Mouse (Mus musculus): Measurements from ENCODE around the gene Syt5. TPM values are rescaled to one million over a fixed set of nuclear protein-coding genes. Genes with fewer than 3 reads are reported as not detected.
"Not testable (repeated sequence)": the region's sequence is repeated elsewhere in the genome, so short reads cannot be mapped to it uniquely, and the experiment has no call there.

The Syt5 gene
- polyA plus RNA-seq, 1 experiment = 0.22 TPM

DNA sequence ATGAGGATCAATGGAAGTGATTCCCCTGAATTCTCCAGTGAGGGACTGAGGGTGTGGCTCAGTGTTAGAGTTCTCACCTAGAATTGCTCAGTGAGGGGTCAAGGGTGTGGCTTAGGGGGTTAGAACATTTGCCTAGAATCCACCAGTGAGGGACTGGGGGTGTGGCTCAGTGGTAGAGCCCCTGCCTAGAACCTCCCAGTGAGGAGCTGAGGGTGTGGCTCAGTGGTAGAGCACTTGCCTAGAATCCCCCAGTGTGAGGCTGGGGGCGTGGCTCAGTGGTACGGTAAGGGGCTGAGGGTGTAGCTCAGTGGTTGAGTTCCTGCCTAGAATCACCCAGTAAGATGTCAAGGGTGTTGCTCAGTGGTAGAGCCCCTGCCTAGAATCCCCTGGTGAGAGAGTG is 8.3 kb downstream of the Syt5 start:
- no peak overlapping the region for H3K4me3 ChIP-seq
- no peak overlapping the region for H3ac ChIP-seq (ENCODE audit: control insufficient read depth, insufficient read length)
- no peaks in the 10 kb centered on the region for H3K79me2 ChIP-seq (ENCODE audit: control insufficient read depth, insufficient read depth)
- no peak overlapping the region for H3K4me2 ChIP-seq (ENCODE audit: low read depth)
- H3K36me3 ChIP-seq (ENCODE audit: control insufficient read depth, insufficient read depth) = no peaks in the 10 kb centered on the region
- peaks cover 10% of the 10 kb centered on the region for H3K27me3 ChIP-seq (ENCODE audit: control insufficient read depth, insufficient read depth, insufficient read length)
- no peak for TF ChIP-seq TCF12 (IDR thresholded peaks at IDR 0.05; ENCODE audit: insufficient read depth, poor library complexity, severe bottlenecking)
- TF ChIP-seq MYOG (IDR thresholded peaks at IDR 0.05; ENCODE audit: control insufficient read depth in 1 of 3, insufficient read depth in 1 of 3, insufficient read length in 2 of 3, low read depth in 2 of 3) = no peak
- TF ChIP-seq CEBPB (IDR thresholded peaks at IDR 0.05; ENCODE audit: insufficient read depth, poor library complexity, severe bottlenecking) = no peak
- no peak for TF ChIP-seq REST (IDR thresholded peaks at IDR 0.05; ENCODE audit: insufficient read depth, insufficient read length)
- TF ChIP-seq POLR2AphosphoS2 (IDR thresholded peaks at IDR 0.05; ENCODE audit: insufficient read length, low read depth) = no peak
- TF ChIP-seq USF1 (IDR thresholded peaks at IDR 0.05; ENCODE audit: low read depth) = no peak
- no peak for TF ChIP-seq MAX (IDR thresholded peaks at IDR 0.05; ENCODE audit: low read depth)
- no peak for TF ChIP-seq TCF3 (IDR thresholded peaks at IDR 0.05; ENCODE audit: insufficient read length, low read depth)
- TF ChIP-seq E2F4 (IDR thresholded peaks at IDR 0.05; ENCODE audit: insufficient read depth) = no peak
- no peak for TF ChIP-seq MYOD1 (IDR thresholded peaks at IDR 0.05; ENCODE audit: control insufficient read depth in 1 of 3, insufficient read length in 2 of 3, low read depth in 2 of 3)
- TF ChIP-seq SRF (IDR thresholded peaks at IDR 0.05; ENCODE audit: control insufficient read depth, insufficient read length, low read depth) = no peak
- no peak for TF ChIP-seq POLR2A (IDR thresholded peaks at IDR 0.05; ENCODE audit: insufficient read length, low read depth)

DNA sequence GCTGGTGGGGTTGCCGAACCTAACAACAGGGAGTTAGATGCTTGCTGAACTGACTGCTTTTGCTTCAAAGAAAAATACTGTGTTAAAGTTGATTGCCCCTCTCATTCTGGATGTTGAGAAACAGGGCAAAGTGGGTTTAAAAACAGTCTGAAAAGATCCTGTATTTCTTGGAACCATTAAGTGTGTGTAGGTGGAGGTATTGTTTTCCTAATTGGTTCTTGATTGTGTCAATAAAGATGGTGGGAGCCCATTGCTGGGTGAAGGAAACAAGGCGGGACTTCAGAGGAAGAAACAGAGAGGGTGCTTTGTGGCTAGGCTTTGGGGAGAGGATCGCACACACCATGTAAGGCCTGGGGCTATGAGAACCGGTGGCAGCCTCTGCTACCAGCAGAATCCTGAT is 10.2 kb downstream of the Syt5 start:
- Histone ChIP-seq H3ac (ENCODE audit: control insufficient read depth, insufficient read length) (no peak overlapping the region), H3K79me2 (ENCODE audit: control insufficient read depth, insufficient read depth) (no peaks in the 10 kb centered on the region), H3K4me3 (no peak overlapping the region), H3K27me3 (ENCODE audit: control insufficient read depth, insufficient read depth, insufficient read length) (peaks cover under 1% of the 10 kb centered on the region), H3K4me2 (ENCODE audit: low read depth) (no peak overlapping the region), H3K36me3 (ENCODE audit: control insufficient read depth, insufficient read depth) (no peaks in the 10 kb centered on the region)
- no peak for TF ChIP-seq MYOG (IDR thresholded peaks at IDR 0.05; ENCODE audit: control insufficient read depth in 1 of 3, insufficient read depth in 1 of 3, insufficient read length in 2 of 3, low read depth in 2 of 3)
- TF ChIP-seq POLR2AphosphoS2 (IDR thresholded peaks at IDR 0.05; ENCODE audit: insufficient read length, low read depth) = no peak
- TF ChIP-seq REST (IDR thresholded peaks at IDR 0.05; ENCODE audit: insufficient read depth, insufficient read length) = no peak
- TF ChIP-seq TCF12 (IDR thresholded peaks at IDR 0.05; ENCODE audit: insufficient read depth, poor library complexity, severe bottlenecking) = no peak
- no peak for TF ChIP-seq CEBPB (IDR thresholded peaks at IDR 0.05; ENCODE audit: insufficient read depth, poor library complexity, severe bottlenecking)
- no peak for TF ChIP-seq USF1 (IDR thresholded peaks at IDR 0.05; ENCODE audit: low read depth)
- no peak for TF ChIP-seq MYOD1 (IDR thresholded peaks at IDR 0.05; ENCODE audit: control insufficient read depth in 1 of 3, insufficient read length in 2 of 3, low read depth in 2 of 3)
- no peak for TF ChIP-seq MAX (IDR thresholded peaks at IDR 0.05; ENCODE audit: low read depth)
- TF ChIP-seq TCF3 (IDR thresholded peaks at IDR 0.05; ENCODE audit: insufficient read length, low read depth) = no peak
- no peak for TF ChIP-seq POLR2A (IDR thresholded peaks at IDR 0.05; ENCODE audit: insufficient read length, low read depth)

DNA sequence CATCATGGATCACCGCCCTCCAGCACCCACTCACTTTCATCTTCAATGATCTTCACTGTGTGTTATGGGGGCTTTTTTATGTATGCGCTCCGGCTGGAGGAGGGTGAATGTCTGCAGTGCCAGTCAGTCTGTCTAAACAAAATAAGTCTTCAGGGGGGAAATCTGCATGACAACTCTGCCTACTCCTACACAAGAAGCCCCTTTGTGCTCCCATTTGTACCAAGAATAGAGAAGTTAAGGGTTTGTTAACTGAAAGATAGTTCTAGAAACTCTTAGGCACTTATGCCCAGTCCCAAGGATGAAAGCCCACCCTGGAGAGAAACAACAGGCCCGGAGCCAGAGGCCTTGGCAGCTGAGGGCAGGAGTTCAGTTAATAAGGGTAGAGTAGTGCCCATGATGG is 11.0 kb downstream of the Syt5 start:
- Histone ChIP-seq H3K4me2 (ENCODE audit: low read depth) (no peak overlapping the region), H3K4me3 (no peak overlapping the region), H3ac (ENCODE audit: control insufficient read depth, insufficient read length) (no peak overlapping the region), H3K36me3 (ENCODE audit: control insufficient read depth, insufficient read depth) (no peaks in the 10 kb centered on the region), H3K27me3 (ENCODE audit: control insufficient read depth, insufficient read depth, insufficient read length) (no peaks in the 10 kb centered on the region), H3K79me2 (ENCODE audit: control insufficient read depth, insufficient read depth) (no peaks in the 10 kb centered on the region)
- no peak for TF ChIP-seq POLR2AphosphoS2 (IDR thresholded peaks at IDR 0.05; ENCODE audit: insufficient read length, low read depth)
- no peak for TF ChIP-seq MAX (IDR thresholded peaks at IDR 0.05; ENCODE audit: low read depth)
- no peak for TF ChIP-seq TCF12 (IDR thresholded peaks at IDR 0.05; ENCODE audit: insufficient read depth, poor library complexity, severe bottlenecking)
- no peak for TF ChIP-seq MYOD1 (IDR thresholded peaks at IDR 0.05; ENCODE audit: control insufficient read depth in 1 of 3, insufficient read length in 2 of 3, low read depth in 2 of 3)
- no peak for TF ChIP-seq REST (IDR thresholded peaks at IDR 0.05; ENCODE audit: insufficient read depth, insufficient read length)

DNA sequence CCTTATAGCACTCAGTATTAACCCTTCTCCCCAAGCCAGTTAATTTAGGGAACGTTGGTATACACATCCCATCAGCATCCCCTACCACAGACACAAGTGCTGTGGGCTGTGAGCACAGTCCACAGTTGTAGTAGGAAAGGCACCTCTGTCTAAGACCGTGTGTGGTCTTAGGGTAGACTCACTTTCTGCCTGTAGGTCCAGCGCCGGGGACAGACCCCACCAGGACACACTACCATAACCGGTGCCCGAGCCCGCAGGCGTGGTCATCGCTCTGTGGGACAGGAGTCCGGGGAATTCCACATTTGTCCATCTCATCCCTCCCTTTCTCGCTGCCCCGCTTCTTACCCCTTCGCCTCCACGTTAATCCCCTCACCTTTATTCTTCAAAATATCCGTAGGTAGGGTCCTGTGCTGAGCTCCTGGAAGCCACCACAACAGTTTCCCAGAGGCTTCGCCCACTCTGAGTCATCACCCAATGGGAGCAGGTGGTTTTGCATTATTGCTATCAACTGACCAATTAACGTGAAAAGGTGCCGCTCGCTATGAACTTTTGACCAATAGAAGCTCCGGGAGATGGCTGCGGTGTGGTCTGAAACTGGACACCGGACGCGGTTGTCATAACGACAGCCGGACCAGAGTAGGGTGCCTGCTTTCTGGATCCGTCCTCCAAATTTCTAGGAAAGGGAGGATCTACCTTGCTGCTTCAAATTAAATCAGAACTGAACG is 15.2 kb downstream of the Syt5 start, which contains the start of gene Dnaaf3:
TSS of gene Dnaaf3 (minus strand) at position 449 of the 725 bp plus-strand sequence.
- Histone ChIP-seq H3K79me2 (ENCODE audit: control insufficient read depth, insufficient read depth) (no peaks in the 10 kb centered on the region), H3K4me3 (peak within 1 kb of the TSS; percentile 20), H3ac (ENCODE audit: control insufficient read depth, insufficient read length) (no peak within 1 kb of the TSS), H3K36me3 (ENCODE audit: control insufficient read depth, insufficient read depth) (no peaks in the 10 kb centered on the region), H3K27me3 (ENCODE audit: control insufficient read depth, insufficient read depth, insufficient read length) (no peaks in the 10 kb centered on the region), H3K4me2 (ENCODE audit: low read depth) (peak within 1 kb of the TSS; percentile 86)
- TF ChIP-seq E2F4 (IDR thresholded peaks at IDR 0.05; ENCODE audit: insufficient read depth) (no peak), MAX (IDR thresholded peaks at IDR 0.05; ENCODE audit: low read depth) (no peak), TCF3 (IDR thresholded peaks at IDR 0.05; ENCODE audit: insufficient read length, low read depth) (no peak), SRF (IDR thresholded peaks at IDR 0.05; ENCODE audit: control insufficient read depth, insufficient read length, low read depth) (no peak), POLR2A (IDR thresholded peaks at IDR 0.05; ENCODE audit: insufficient read length, low read depth) (no peak), REST (IDR thresholded peaks at IDR 0.05; ENCODE audit: insufficient read depth, insufficient read length) (no peak), MYOG (IDR thresholded peaks at IDR 0.05; ENCODE audit: control insufficient read depth in 1 of 3, insufficient read depth in 1 of 3, insufficient read length in 2 of 3, low read depth in 2 of 3) (no peak), USF1 (IDR thresholded peaks at IDR 0.05; ENCODE audit: low read depth) (no peak), TCF12 (IDR thresholded peaks at IDR 0.05; ENCODE audit: insufficient read depth, poor library complexity, severe bottlenecking) (no peak), CEBPB (IDR thresholded peaks at IDR 0.05; ENCODE audit: insufficient read depth, poor library complexity, severe bottlenecking) (no peak), MYOD1 (IDR thresholded peaks at IDR 0.05; ENCODE audit: control insufficient read depth in 1 of 3, insufficient read length in 2 of 3, low read depth in 2 of 3) (no peak), POLR2AphosphoS2 (IDR thresholded peaks at IDR 0.05; ENCODE audit: insufficient read length, low read depth) (no peak)

DNA sequence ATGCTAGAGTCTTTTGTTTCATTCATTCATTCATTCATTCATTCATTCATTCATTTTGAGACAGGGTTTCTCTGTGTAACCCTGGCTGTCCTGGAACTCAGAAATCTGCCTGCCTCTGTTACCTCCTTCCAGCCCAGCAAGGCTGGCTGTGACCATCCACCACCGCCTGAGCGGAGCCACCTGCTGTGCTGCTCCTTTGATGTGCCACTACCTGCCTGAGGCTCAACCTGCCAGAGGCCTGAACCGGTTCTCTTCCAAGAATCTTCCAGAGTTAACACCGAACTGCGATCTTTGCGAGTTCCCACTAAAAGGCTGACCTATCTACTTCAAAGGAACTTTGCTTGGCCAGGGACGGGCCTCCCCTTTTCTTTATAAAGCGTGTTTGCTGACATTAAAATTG is 17.2 kb downstream of the Syt5 start:
- not testable (repeated sequence) for H3ac ChIP-seq (ENCODE audit: control insufficient read depth, insufficient read length); H3K4me3 ChIP-seq; H3K79me2 ChIP-seq (ENCODE audit: control insufficient read depth, insufficient read depth); H3K4me2 ChIP-seq (ENCODE audit: low read depth); H3K27me3 ChIP-seq (ENCODE audit: control insufficient read depth, insufficient read depth, insufficient read length); H3K36me3 ChIP-seq (ENCODE audit: control insufficient read depth, insufficient read depth)
